Mouse (Mus musculus) midbrain, embryonic 14.5 days (tissue): Measurements from ENCODE around the gene Aldh18a1. TPM values are rescaled to one million over a fixed set of nuclear protein-coding genes. Genes with fewer than 3 reads are reported as not detected.

ENCODE experiments used
- ATAC-seq: fragments of 200-750 bp; cut with Nextera tagmentation; 2 replicates; pipeline ENCODE4 v1.8.0; 2017; ENCODE audit warnings: moderate number of reproducible peaks, moderate library complexity; ENCODE audit not compliant: low FRiP score, low TSS enrichment
- DNase-seq: peaks from one replicate; pipeline ENCODE4 v3.0.0-alpha.2; 2015
- H3K27ac ChIP-seq: fragments of 300-500 bp; sonication (generic); replicated peaks from 2 replicates; pipeline ENCODE4 v1.5.1; 2014; ENCODE audit warnings: mild to moderate bottlenecking, low read depth, low read length, moderate library complexity
- H3K27me3 ChIP-seq: fragments of 300-500 bp; sonication (generic); 2 replicates; pipeline ENCODE4 v1.6.1; 2014; ENCODE audit warnings: low read length, control low read depth, mixed read lengths; ENCODE audit not compliant: control insufficient read depth, insufficient read depth
- H3K36me3 ChIP-seq: fragments of 300-500 bp; sonication (generic); 2 replicates; pipeline ENCODE4 v1.6.1; 2014; ENCODE audit warnings: low read length, control low read depth; ENCODE audit not compliant: control insufficient read depth, insufficient read depth
- H3K4me1 ChIP-seq: fragments of 300-500 bp; sonication (generic); 2 replicates; pipeline ENCODE4 v1.6.1; 2014; ENCODE audit warnings: mild to moderate bottlenecking, antibody characterized with exemption, low read length, control low read depth; ENCODE audit not compliant: control insufficient read depth, insufficient read depth
- H3K4me2 ChIP-seq: fragments of 300-500 bp; sonication (generic); 2 replicates; pipeline ENCODE4 v1.6.1; 2014; ENCODE audit warnings: mild to moderate bottlenecking, low read length, moderate library complexity
- H3K4me3 ChIP-seq: fragments of 300-500 bp; sonication (generic); replicated peaks from 2 replicates; pipeline ENCODE4 v1.5.1; 2014; ENCODE audit warnings: low read depth, low read length
- H3K9ac ChIP-seq: fragments of 300-500 bp; sonication (generic); replicated peaks from 2 replicates; pipeline ENCODE4 v1.6.1; 2014; ENCODE audit warnings: mild to moderate bottlenecking, low read length, moderate library complexity
- H3K9me3 ChIP-seq: fragments of 300-500 bp; sonication (generic); 2 replicates; pipeline ENCODE4 v1.6.1; 2016; ENCODE audit warnings: low read length, control low read depth, mixed read lengths; ENCODE audit not compliant: control insufficient read depth
- WGBS: fragments of 180-500 bp; shearing (Covaris S2); extraction: QIAGEN DNeasy Blood & Tissue Kit; methylation state at CpG from one replicate; pipeline ENCODE4 v1.1.7; 2014; 5-methylcytosine and 5-hydroxymethylcytosine counted together
- polyA plus RNA-seq: library from polyadenylated mRNA; unstranded; fragments of >200 nt; fragmentation: Nextera tagmentation; extraction: Ambion mirVana; gene quantifications from 2 replicates; pipeline ENCODE4 v1.2.1, GENCODE M21; 2014

Gene Aldh18a1
- polyA plus RNA-seq, 1 experiment from 2014 or later, result 57.8 TPM

DNA sequence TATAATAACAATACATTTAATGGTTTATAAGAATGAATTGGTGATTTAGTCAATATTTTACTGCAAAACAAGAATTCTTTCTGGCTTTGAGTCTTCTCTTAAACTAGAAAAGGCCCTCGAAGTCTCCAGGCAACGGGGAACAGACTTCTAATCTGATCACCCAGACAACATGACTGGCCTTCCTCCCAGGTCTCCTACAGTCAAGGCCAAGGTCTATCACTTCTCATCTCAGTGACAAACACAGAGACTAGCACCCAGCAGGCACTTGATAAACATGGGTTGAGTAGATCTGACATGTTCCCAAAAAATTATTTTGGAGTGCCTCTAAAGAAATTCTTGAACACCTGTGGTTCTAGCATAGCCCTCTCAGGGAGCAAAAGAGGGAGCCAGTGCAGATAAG lies 57.9 kb downstream of the Aldh18a1 start:
- Histone ChIP-seq H3K36me3 (no peaks in the 10 kb centered on the region), H3K27me3 (no peaks in the 10 kb centered on the region), H3K4me1 (no peaks in the 10 kb centered on the region), H3K9me3 (no peaks in the 10 kb centered on the region), H3K4me3 (no peak overlapping the region), H3K4me2 (no peak overlapping the region), H3K9ac (no peak overlapping the region), H3K27ac (no peak overlapping the region)
- DNase-seq, result no peak
- WGBS, result 82% methylated on average over 2 of the region's 2 CpGs
- no peak for ATAC-seq

DNA sequence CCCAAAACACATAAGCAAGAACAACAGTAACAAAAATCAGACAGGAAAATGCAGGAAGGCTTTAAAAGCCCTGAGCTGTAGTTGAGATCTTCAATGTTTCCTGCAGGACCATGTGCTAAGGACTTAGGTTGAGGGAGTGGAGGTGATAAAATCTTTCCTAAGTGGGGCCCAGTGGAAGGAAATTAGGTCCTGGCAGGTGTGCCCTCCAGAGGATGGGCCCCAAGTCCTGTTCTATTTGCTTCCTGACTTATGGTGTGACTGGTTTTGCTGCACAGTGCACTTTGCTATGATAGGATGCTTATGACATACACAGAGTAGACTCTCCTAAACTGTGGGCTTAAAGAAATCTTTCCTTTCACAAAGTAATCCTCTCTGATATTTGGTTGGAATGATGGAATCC lies 60.0 kb downstream of the Aldh18a1 start:
- no peak overlapping the region for H3K9ac ChIP-seq
- DNase-seq (no peak), ATAC-seq (no peak)
- no peaks in the 10 kb centered on the region for H3K36me3 ChIP-seq
- no peaks in the 10 kb centered on the region for H3K4me1 ChIP-seq
- H3K9me3 ChIP-seq, result no peaks in the 10 kb centered on the region
- no peak overlapping the region for H3K4me2 ChIP-seq
- no peak overlapping the region for H3K4me3 ChIP-seq
- no peak overlapping the region for H3K27ac ChIP-seq
- no peaks in the 10 kb centered on the region for H3K27me3 ChIP-seq

DNA sequence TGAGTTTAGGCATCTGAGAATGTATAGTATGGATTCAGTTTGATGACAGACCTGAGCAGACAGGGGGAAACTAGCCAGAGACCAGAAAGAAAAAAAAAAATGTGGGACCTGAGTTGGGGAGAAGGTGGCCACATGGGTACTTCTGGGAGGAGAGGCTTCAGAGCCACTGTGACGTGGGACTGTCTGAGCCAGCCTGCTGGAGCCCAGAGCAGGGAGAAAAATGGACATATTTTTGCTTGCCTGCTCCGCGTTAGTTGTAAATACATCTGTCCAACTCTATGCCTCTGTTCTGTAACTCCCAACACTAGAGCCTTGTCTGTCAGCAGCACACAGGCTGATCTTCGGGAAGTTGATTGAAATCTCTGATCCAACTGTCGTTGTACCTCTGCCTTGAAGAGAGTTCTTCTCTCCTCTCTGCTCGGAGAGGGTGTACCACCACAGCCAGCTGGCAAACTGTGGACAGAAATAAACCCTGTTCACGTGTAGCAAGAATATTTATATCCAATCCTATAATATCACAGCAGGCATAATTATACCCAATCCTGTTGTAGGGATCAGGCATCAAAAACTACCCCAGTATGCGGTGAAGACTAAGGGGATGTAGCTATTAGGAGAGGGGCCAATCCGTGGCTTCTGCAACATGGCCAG lies 61.8 kb downstream of the Aldh18a1 start:
- Histone ChIP-seq H3K9me3 (no peaks in the 10 kb centered on the region), H3K36me3 (no peaks in the 10 kb centered on the region), H3K9ac (no peak overlapping the region), H3K27ac (no peak overlapping the region), H3K27me3 (no peaks in the 10 kb centered on the region), H3K4me3 (no peak overlapping the region), H3K4me1 (no peaks in the 10 kb centered on the region), H3K4me2 (no peak overlapping the region)
- no peak for DNase-seq
- WGBS, result 85% methylated on average over 9 of the region's 9 CpGs
- no peak for ATAC-seq

DNA sequence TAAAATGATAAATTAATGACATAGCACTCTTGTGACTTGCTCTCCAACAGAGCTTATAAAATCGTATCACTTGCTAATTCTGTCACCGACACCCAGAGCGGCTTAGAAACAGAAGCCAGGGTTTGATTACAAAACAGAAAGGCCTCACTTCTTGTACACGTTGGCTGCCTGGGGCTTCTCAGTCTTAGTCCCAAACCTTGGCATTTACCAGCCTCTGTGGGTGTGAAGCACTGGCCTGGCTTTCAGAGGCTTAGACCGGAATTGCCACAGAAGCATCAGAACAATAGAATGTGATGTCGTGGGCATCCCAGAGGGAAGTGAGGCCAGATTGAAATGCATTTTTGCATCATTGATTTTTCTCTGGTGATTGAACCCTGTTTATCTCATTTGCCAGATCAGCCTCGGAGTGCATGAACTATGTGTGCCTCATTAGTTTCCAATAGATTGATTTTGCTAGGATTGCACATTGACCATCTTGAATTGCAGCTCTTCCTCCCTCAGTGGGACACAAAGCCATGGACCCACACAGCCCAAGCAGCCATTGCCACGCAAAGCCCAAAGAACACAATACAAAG lies 64.7 kb downstream of the Aldh18a1 start:
- Histone ChIP-seq H3K9ac (no peak overlapping the region), H3K9me3 (no peaks in the 10 kb centered on the region), H3K4me3 (no peak overlapping the region), H3K36me3 (no peaks in the 10 kb centered on the region), H3K4me2 (no peak overlapping the region), H3K27me3 (no peaks in the 10 kb centered on the region), H3K4me1 (no peaks in the 10 kb centered on the region), H3K27ac (no peak overlapping the region)
- ATAC-seq (no peak), DNase-seq (peak; percentile 19)
- 52% methylated on average over 8 of the region's 8 CpGs for WGBS

DNA sequence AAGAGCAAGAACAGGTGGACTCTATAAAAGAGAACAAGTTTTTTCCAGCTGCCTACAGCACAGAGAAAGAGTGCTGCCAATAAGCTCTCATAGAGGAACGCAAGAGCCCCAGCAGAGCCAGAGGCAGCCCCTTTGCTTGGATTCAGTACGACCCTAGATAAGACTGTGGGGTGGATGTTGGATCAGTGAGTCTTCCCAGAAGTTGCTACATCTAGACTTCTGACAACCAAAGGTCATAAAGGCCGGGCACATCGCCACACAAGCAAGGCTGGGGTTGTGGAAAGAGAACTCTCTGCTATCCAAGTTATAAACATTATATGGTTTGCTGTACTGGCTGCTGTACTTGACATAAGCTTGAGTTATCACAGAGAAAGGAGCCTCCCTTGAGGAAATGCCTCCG lies 67.9 kb downstream of the Aldh18a1 start:
- WGBS, result 88% methylated on average over 5 of the region's 5 CpGs
- Histone ChIP-seq H3K4me3 (no peak overlapping the region), H3K9me3 (no peaks in the 10 kb centered on the region), H3K4me1 (no peaks in the 10 kb centered on the region), H3K27ac (no peak overlapping the region), H3K4me2 (no peak overlapping the region), H3K9ac (no peak overlapping the region), H3K36me3 (no peaks in the 10 kb centered on the region), H3K27me3 (no peaks in the 10 kb centered on the region)
- ATAC-seq (no peak), DNase-seq (no peak)

DNA sequence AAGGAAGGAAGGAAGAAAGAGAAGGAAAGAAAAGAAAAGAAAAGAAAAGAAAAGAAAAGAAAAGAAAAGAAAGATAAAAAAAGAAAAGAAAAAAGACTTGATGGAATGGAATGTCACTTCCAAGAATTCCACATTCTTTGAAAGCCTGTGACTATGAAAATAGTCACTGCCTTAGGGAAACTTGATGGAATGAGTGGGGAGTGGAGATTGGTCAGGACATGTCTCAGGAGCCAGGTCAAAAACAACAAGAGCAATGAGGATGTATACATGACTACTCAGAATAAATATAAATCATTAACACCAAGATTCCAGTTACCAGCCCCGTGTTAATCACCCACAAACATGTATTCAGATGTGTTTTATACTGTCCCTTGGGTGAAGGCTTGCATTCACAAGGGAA lies 69.6 kb downstream of the Aldh18a1 start:
- no peak for DNase-seq
- H3K4me1 ChIP-seq, result no peaks in the 10 kb centered on the region
- no peaks in the 10 kb centered on the region for H3K27me3 ChIP-seq
- ATAC-seq, result no peak
- H3K4me2 ChIP-seq, result no peak overlapping the region
- 72% methylated on average over 1 of the region's 1 CpGs for WGBS
- H3K9ac ChIP-seq, result no peak overlapping the region
- no peaks in the 10 kb centered on the region for H3K9me3 ChIP-seq
- no peaks in the 10 kb centered on the region for H3K36me3 ChIP-seq
- no peak overlapping the region for H3K4me3 ChIP-seq
- H3K27ac ChIP-seq, result no peak overlapping the region

DNA sequence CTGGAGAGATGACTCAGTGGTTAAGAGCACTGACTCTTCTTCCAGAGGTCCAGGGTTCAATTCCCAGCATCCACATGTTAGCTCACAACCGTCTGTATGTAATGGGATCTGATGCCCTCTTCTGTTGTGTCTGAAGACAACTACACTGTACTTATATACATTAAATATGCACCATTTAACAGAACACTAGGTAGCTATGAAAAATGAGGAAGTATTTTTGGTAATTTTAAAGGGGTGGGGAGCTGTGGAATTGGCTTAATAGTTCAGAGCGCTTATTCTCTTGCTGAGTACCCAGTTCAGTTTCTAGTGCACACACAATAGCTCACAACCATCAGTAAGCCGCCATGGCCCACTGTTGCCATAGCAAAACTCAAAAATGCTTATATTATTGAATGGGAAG lies 72.7 kb downstream of the Aldh18a1 start:
- H3K4me1 ChIP-seq, result peaks cover 14% of the 10 kb centered on the region
- no peak overlapping the region for H3K27ac ChIP-seq
- no peaks in the 10 kb centered on the region for H3K36me3 ChIP-seq
- H3K4me3 ChIP-seq, result no peak overlapping the region
- no peak overlapping the region for H3K4me2 ChIP-seq
- DNase-seq (no peak), ATAC-seq (no peak)
- H3K9me3 ChIP-seq, result no peaks in the 10 kb centered on the region
- 90% methylated on average over 3 of the region's 3 CpGs for WGBS
- no peaks in the 10 kb centered on the region for H3K27me3 ChIP-seq
- H3K9ac ChIP-seq, result no peak overlapping the region

DNA sequence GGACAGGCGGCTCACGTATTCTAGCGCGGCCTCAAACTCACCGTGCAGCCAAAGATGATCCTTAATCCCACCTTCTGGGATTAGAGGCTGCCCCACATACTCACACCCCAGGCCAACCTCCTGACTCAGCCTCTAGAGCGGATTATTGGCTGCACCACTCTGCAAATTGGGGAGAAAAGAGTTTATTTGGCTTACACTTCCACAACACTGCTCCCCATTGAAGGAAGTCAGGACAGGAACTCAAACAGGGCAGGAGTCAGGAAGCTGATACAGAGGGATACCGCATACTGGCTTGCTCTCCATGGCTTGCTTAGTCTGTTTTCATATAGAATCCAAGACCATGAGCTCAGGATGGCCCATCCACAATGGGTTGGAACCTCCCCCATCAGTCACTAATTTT lies 73.9 kb downstream of the Aldh18a1 start:
- H3K27me3 ChIP-seq, result no peaks in the 10 kb centered on the region
- ATAC-seq (no peak), DNase-seq (no peak)
- H3K9me3 ChIP-seq, result no peaks in the 10 kb centered on the region
- H3K4me1 ChIP-seq, result peaks cover 25% of the 10 kb centered on the region
- no peak overlapping the region for H3K4me3 ChIP-seq
- no peak overlapping the region for H3K27ac ChIP-seq
- H3K9ac ChIP-seq, result no peak overlapping the region
- no peak overlapping the region for H3K4me2 ChIP-seq
- H3K36me3 ChIP-seq, result no peaks in the 10 kb centered on the region
- WGBS, result 79% methylated on average over 7 of the region's 7 CpGs

DNA sequence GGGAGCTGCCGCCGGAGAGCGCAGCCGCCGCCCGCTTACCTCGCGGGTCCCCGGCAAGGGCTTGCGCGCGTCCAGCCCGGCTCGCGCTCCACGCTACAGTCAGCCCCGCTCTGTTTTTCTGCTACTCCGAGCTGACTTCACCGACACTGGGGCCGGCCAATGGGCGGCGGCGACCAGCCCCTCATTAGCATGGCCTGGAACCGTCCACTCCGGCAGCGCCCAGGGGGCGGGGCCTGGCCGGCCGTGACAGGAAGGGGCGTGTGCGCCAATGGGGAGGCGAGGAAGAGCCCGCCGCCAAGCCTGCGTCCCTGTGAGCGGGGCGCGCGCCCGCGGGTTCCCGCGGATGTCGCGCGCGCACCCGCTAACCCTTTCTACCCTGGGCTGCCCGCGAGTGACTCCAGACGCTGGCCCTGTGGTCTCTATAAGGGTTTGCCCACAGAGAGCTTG lies 74.6 kb downstream of the Aldh18a1 start, which contains the start of gene Sorbs1:
Gene Sorbs1, minus strand, starts transcription at position 148 of the 447 bp plus-strand sequence.
- Histone ChIP-seq H3K27me3 (no peaks in the 10 kb centered on the region), H3K4me1 (peaks cover 25% of the 10 kb centered on the region), H3K27ac (peak within 1 kb of the TSS; percentile 92), H3K9me3 (no peaks in the 10 kb centered on the region), H3K36me3 (no peaks in the 10 kb centered on the region), H3K4me3 (peak within 1 kb of the TSS; percentile 69), H3K4me2 (peak within 1 kb of the TSS; percentile 72), H3K9ac (peak within 1 kb of the TSS; percentile 86)
- under 1% methylated on average over 51 of the region's 51 CpGs for WGBS
- peak; percentile 98 for DNase-seq
- peak; percentile 99 for ATAC-seq
